Mouse (Mus musculus) hindbrain, embryonic 13.5 days (tissue): Measurements from ENCODE around the gene Tbcel. TPM values are rescaled to one million over a fixed set of nuclear protein-coding genes. Genes with fewer than 3 reads are reported as not detected.

ENCODE experiments used
- ATAC-seq: fragments of 200-750 bp; cut with Nextera tagmentation; 2 replicates; pipeline ENCODE4 v1.8.0; 2017; ENCODE audit warnings: moderate TSS enrichment; ENCODE audit not compliant: low FRiP score
- H3K27ac ChIP-seq: fragments of 300-500 bp; sonication (generic); 2 replicates; pipeline ENCODE4 v1.5.1; 2015; ENCODE audit warnings: inconsistent platforms, mild to moderate bottlenecking, moderate library complexity
- H3K27me3 ChIP-seq: fragments of 300-500 bp; sonication (generic); 2 replicates; pipeline ENCODE4 v1.6.1; 2015; ENCODE audit warnings: mild to moderate bottlenecking, inconsistent platforms
- H3K36me3 ChIP-seq: fragments of 300-500 bp; sonication (generic); 2 replicates; pipeline ENCODE4 v1.6.1; 2015; ENCODE audit warnings: mild to moderate bottlenecking, inconsistent platforms
- H3K4me1 ChIP-seq: fragments of 300-500 bp; sonication (generic); replicated peaks from 2 replicates; pipeline ENCODE4 v1.6.1; 2015; ENCODE audit warnings: inconsistent platforms
- H3K4me2 ChIP-seq: fragments of 300-500 bp; sonication (generic); 2 replicates; pipeline ENCODE4 v1.6.1; 2015; ENCODE audit warnings: inconsistent platforms, mild to moderate bottlenecking, moderate library complexity
- H3K4me3 ChIP-seq: fragments of 300-500 bp; sonication (generic); 2 replicates; pipeline ENCODE4 v1.5.1; 2015; ENCODE audit warnings: mild to moderate bottlenecking, inconsistent platforms
- H3K9ac ChIP-seq: fragments of 300-500 bp; sonication (generic); 2 replicates; pipeline ENCODE4 v1.6.1; 2015; ENCODE audit warnings: mild to moderate bottlenecking, inconsistent platforms
- H3K9me3 ChIP-seq: fragments of 300-500 bp; sonication (generic); 2 replicates; pipeline ENCODE4 v1.6.1; 2016; ENCODE audit warnings: inconsistent platforms
- WGBS: fragments of 180-500 bp; shearing (Covaris S2); methylation state at CpG from one replicate; pipeline ENCODE4 v1.1.7; 2015; 5-methylcytosine and 5-hydroxymethylcytosine counted together
- polyA plus RNA-seq: library from polyadenylated mRNA; unstranded; fragments of >200 nt; fragmentation: Nextera tagmentation; extraction: Ambion mirVana; gene quantifications from 2 replicates; pipeline ENCODE4 v1.2.1, GENCODE M21; 2015

Tbcel gene
- 5.2 and 5.6 TPM in 2 replicates for polyA plus RNA-seq

DNA sequence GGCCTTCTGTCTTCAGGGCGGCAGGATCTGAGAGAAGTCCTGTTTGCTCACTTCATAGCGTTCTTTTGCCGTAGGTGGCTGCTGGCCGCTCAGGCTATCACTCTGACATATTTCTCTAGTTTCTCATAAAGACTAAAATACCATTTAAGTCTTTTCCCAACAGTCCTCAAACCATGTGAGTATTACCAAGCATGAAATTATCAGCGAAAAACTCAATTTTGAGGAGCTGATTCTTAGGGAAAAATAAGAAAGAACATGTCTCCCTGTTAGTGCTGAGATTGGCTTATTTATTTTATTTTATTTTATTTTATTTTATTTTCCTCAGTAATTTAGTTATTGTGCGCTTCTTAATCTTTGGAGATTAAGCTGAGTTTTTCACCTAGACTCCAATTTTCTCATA lies at the start of gene Tbcel:
Gene Tbcel (minus strand): TSS at position 101 of the 400 bp plus-strand sequence.
- no peaks in the 10 kb centered on the region for H3K27me3 ChIP-seq
- 91% methylated on average over 6 of the region's 6 CpGs for WGBS
- H3K4me2 ChIP-seq = no peak within 1 kb of the TSS
- H3K9me3 ChIP-seq = no peaks in the 10 kb centered on the region
- H3K27ac ChIP-seq = no peak within 1 kb of the TSS
- H3K9ac ChIP-seq = no peak within 1 kb of the TSS
- H3K4me1 ChIP-seq = peaks cover 3% of the 10 kb centered on the region; the same call in 1 of the 2 replicates
- ATAC-seq = no peak
- H3K36me3 ChIP-seq = no peaks in the 10 kb centered on the region
- H3K4me3 ChIP-seq = no peak within 1 kb of the TSS

DNA sequence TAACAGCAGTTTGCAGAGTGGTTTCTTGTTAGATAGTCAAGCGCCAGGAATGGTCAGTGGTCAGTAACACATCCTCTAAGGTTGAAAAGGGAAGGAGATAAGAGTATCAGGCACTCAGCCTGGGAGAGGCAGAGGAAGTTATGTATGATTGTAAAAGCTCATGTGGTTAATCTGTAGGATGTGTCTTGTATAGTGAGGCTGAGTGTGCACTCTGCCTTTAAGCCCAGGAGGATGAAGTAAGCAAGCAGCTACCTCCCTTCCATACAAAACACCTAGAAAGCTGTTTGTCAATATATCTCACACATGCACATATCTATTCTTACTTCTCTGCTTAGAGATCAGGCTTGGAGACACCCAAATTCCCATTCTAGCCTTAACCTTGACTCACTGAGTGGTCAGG lies 47.6 kb upstream of the Tbcel start:
- peaks cover 4% of the 10 kb centered on the region; the same call in 1 of the 2 replicates for H3K4me1 ChIP-seq
- H3K4me2 ChIP-seq = no peak overlapping the region
- H3K9ac ChIP-seq = no peak overlapping the region
- H3K27ac ChIP-seq = no peak overlapping the region
- no peak overlapping the region for H3K4me3 ChIP-seq
- H3K9me3 ChIP-seq = no peaks in the 10 kb centered on the region
- 97% methylated on average over 1 of the region's 1 CpGs for WGBS
- 0 out of 2 replicates have a peak, but pooled peaks cover 3% of the 10 kb centered on the region for H3K36me3 ChIP-seq
- no peaks in the 10 kb centered on the region for H3K27me3 ChIP-seq
- no peak for ATAC-seq

DNA sequence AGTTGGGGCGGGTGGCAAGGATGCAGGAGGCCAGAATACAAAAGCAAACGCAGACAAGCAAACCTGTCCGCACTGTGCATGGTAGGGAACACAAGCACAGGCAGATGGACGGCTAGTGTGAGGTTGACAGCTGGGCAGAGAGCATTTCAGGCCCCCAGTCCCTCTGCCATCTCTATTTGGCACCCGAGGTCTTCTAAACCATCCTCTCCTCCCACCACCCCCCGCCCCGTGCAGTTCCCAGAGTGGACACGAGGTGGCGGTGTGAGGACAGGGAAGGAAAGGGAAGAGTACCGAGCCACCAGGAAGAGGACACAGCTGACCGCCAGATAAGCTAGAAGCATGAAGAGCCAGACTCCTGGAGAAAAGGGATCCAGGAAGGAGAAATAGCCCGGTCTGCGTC lies 42.5 kb upstream of the Tbcel start:
- Histone ChIP-seq H3K27ac (no peak overlapping the region), H3K27me3 (0 out of 2 replicates have a peak, but pooled peaks cover 4% of the 10 kb centered on the region), H3K4me2 (no peak overlapping the region), H3K4me1 (peaks cover 8% of the 10 kb centered on the region), H3K36me3 (no peaks in the 10 kb centered on the region), H3K9ac (no peak overlapping the region), H3K4me3 (no peak overlapping the region), H3K9me3 (no peaks in the 10 kb centered on the region; the same call in 1 of the 2 replicates)
- WGBS = 16% methylated on average over 13 of the region's 13 CpGs
- 0 out of 2 replicates have a peak, but pooled peaks have one; percentile 43 for ATAC-seq

DNA sequence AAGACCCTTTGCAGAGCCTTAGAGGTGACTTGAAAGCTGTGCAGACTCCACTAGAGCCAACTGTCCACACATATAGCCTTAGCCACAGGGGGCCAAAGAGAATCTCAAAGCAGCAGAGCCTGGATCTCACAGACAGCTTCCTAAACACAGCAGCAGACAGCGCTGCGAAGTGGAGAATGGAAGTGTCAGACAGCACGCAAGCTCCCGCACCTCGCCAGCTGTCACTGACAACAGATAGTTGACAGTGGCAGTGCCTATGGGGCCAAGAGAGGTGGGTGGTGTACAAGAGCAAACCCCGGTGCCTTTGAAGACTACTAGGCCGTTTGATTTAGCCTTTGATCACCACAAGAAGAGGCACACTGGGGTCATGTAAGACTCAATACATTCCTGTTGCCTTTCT lies 41.4 kb upstream of the Tbcel start:
- no peaks in the 10 kb centered on the region for H3K36me3 ChIP-seq
- no peak overlapping the region for H3K9ac ChIP-seq
- no peaks in the 10 kb centered on the region; the same call in 1 of the 2 replicates for H3K9me3 ChIP-seq
- no peak overlapping the region for H3K4me2 ChIP-seq
- H3K4me1 ChIP-seq = peaks cover 8% of the 10 kb centered on the region
- 66% methylated on average over 7 of the region's 7 CpGs for WGBS
- H3K4me3 ChIP-seq = no peak overlapping the region
- H3K27ac ChIP-seq = no peak overlapping the region
- H3K27me3 ChIP-seq = 0 out of 2 replicates have a peak, but pooled peaks cover 4% of the 10 kb centered on the region
- ATAC-seq = no peak

DNA sequence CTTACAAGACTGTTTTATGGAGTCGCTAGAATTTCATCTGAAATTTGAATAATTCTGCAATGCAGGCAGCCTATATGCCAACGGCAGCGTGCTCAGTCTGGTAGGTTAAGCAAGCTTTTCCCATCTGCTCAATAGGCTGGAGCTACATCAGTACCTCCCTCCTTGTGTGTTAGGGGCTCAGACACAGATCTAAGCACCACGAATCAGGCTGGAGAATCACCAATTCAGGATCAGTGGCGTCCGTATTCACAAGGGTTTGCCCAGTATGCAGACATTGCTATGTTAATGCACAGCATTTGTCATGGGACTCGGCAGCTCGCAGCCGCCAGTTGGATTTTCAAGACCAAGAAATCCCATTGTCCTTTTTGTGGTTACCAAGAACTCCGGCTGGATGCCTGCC lies 36.9 kb upstream of the Tbcel start:
- 42% methylated on average over 10 of the region's 10 CpGs for WGBS

DNA sequence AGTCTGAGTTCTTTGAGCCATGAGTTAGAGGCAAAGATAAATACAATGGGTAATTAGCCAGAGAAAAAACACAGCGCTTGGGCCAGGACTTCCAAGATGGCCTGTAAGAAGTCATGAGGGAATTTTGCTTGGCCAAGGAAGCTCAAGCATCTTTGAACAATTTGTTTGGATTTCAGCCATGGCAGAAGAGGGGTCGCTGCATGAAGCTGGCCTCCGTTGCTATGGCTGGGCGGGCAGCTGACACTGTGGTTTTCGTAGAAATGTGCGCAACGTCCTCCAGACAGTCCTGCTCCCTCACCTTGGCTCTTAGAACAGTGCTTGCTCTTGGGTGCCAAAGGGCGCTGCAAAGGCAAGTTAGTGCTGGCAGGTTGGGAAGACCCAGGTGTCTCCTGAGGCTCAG lies 25.9 kb upstream of the Tbcel start:
- Histone ChIP-seq H3K4me1 (peaks cover 33% of the 10 kb centered on the region), H3K9ac (no peak overlapping the region), H3K27me3 (no peaks in the 10 kb centered on the region), H3K36me3 (peaks cover 5% of the 10 kb centered on the region; the same call in 1 of the 2 replicates), H3K9me3 (no peaks in the 10 kb centered on the region), H3K4me3 (no peak overlapping the region), H3K4me2 (no peak overlapping the region), H3K27ac (0 out of 2 replicates have a peak overlapping the region, but pooled peaks have one; percentile 5)
- WGBS = 83% methylated on average over 8 of the region's 8 CpGs
- ATAC-seq = no peak

More for the DNA sequence above, 36.9 kb upstream of the Tbcel start:
- no peak overlapping the region for H3K4me2 ChIP-seq
- no peak for ATAC-seq
- H3K9me3 ChIP-seq = no peaks in the 10 kb centered on the region; the same call in 1 of the 2 replicates
- H3K4me3 ChIP-seq = no peak overlapping the region
- H3K36me3 ChIP-seq = no peaks in the 10 kb centered on the region
- H3K4me1 ChIP-seq = peaks cover 4% of the 10 kb centered on the region
- 0 out of 2 replicates have a peak, but pooled peaks cover 4% of the 10 kb centered on the region for H3K27me3 ChIP-seq
- H3K9ac ChIP-seq = no peak overlapping the region
- peak overlapping the region; percentile 9; the same call in 1 of the 2 replicates for H3K27ac ChIP-seq

DNA sequence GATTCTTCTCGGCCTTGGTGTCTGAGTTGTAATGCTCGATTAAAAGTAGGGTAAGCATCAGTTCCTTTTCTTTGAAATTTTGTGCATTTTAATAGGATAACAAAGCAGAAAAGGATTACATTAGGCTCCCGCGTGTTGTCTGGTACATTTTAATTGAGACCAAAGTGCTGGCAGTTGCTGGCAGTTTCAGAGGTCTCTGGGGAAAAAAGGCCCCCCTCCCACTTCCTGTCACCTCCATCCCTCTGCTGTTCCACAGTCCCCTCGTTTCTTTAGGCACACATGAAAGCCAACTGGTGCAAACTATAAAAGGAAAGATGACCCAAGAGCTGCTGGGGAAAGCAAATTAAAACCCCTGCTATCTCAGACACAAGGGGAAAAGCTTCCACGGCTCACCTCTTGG lies 25.4 kb upstream of the Tbcel start:
- peaks cover 3% of the 10 kb centered on the region; the same call in 1 of the 2 replicates for H3K36me3 ChIP-seq
- H3K27me3 ChIP-seq = no peaks in the 10 kb centered on the region
- peak overlapping the region; percentile 26; the same call in 1 of the 2 replicates for H3K27ac ChIP-seq
- peaks cover 35% of the 10 kb centered on the region for H3K4me1 ChIP-seq
- H3K9me3 ChIP-seq = no peaks in the 10 kb centered on the region
- 26% methylated on average over 6 of the region's 6 CpGs for WGBS
- no peak overlapping the region for H3K4me2 ChIP-seq
- no peak for ATAC-seq
- no peak overlapping the region for H3K9ac ChIP-seq
- no peak overlapping the region for H3K4me3 ChIP-seq

DNA sequence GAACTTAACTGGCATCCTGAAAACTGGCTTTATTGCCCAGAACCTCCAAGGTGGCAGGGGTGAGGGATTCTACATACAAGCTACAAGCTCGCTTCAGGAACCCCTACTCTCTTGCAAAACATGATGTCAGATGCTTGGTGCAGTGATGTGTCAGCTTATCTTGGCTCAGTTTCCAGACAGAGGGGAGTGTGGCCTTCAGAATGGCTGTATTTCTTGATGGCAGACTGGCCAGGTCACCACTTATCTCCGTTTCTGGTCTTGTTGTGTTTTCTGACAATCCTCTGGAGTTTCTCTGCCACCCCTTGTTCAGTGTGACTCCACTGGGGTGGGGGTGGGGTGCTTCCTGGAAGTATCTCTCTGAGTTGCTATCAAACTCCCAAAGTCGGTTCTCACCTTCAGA lies 24.3 kb upstream of the Tbcel start:
- no peak overlapping the region for H3K4me2 ChIP-seq
- H3K4me3 ChIP-seq = no peak overlapping the region
- peaks cover 3% of the 10 kb centered on the region; the same call in 1 of the 2 replicates for H3K36me3 ChIP-seq
- no peak overlapping the region for H3K27ac ChIP-seq
- no peak overlapping the region for H3K9ac ChIP-seq
- H3K4me1 ChIP-seq = peaks cover 36% of the 10 kb centered on the region
- no peak for ATAC-seq
- H3K27me3 ChIP-seq = no peaks in the 10 kb centered on the region
- no peaks in the 10 kb centered on the region for H3K9me3 ChIP-seq
- WGBS = 58% methylated on average over 3 of the region's 3 CpGs

DNA sequence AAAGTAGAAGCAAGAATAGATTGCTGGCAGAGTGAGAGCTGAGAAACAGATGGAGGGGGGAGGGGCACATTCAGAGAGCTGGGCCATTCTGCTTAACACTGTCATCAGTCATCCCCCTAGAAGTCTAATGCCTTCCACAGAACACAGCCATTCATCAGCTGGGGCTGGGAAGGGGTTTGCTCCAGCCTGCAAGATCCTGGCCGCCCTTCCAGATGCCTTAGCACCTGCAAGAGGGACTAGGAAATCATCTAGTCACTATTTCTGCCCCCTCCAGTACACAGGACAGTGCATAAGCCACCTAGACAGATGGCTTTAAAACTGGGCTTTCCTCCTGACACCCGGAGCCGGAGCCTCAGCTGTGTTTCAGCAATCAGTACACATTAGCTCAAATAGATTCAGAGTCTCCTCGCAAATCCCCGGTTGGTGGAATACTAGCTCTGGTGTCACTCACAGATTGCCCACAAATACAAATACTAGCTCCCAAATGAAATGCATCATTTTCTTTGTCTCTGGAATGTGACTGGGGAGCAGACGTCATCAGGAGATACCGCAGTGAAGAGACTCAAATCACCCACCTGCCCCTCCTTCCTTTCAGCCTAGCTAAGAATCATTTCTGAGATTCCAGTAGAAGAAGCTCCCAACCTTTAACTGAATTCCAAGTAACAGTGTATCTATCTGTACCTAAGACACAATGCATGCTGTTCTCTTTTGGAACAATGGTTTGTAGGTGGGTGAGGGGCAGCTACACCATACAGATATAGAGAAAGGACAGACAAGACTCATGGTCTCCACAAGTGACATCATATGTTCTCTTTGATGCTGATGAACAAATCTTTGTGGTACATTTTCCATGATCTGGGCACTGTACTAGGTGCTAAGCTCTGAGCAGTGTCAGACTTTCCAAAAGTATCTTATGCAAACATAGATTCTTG lies 22.9 kb upstream of the Tbcel start:
- H3K9ac ChIP-seq = peak overlapping the region; percentile 46; the same call in 1 of the 2 replicates
- no peak overlapping the region for H3K4me2 ChIP-seq
- H3K36me3 ChIP-seq = peaks cover 2% of the 10 kb centered on the region; the same call in 1 of the 2 replicates
- H3K4me3 ChIP-seq = no peak overlapping the region
- 28% methylated on average over 7 of the region's 7 CpGs for WGBS
- peak; percentile 91 for ATAC-seq
- H3K9me3 ChIP-seq = no peaks in the 10 kb centered on the region
- H3K4me1 ChIP-seq = peaks cover 36% of the 10 kb centered on the region
- H3K27ac ChIP-seq = peak overlapping the region; percentile 91
- H3K27me3 ChIP-seq = no peaks in the 10 kb centered on the region

DNA sequence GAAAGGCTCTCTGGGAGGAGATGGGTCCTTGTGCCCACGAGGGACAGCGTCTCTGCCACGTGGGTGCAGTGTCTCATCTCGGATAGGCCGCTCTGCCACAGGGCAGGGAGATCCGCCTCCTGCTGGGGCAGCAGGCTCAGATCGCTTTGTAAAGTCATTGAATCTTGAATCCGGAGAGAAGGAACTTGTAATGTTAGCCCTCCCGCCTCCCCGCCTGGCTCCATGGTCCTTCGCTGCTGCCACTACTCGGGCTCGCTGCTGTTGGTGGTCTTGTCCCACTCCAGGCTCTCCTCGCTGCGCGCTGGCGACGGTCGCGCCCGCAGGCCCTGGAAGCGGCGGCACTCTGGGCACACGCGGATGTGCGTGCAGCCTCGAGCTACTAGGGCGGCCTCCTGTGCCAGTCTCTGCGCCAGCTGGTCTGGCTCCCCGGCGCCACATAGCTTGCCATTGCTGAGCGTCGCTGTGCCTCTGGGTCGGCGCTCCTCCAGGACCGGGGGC lies 13.0 kb upstream of the Tbcel start:
- H3K9me3 ChIP-seq = no peaks in the 10 kb centered on the region
- peaks cover 25% of the 10 kb centered on the region; the same call in 1 of the 2 replicates for H3K27me3 ChIP-seq
- peak overlapping the region; percentile 41; the same call in 1 of the 2 replicates for H3K27ac ChIP-seq
- 2% methylated on average over 34 of the region's 36 CpGs for WGBS
- H3K36me3 ChIP-seq = no peaks in the 10 kb centered on the region
- peak; percentile 77 for ATAC-seq
- H3K4me1 ChIP-seq = peaks cover 14% of the 10 kb centered on the region
- H3K4me2 ChIP-seq = peak overlapping the region; percentile 60
- peak overlapping the region; percentile 34 for H3K4me3 ChIP-seq
- peak overlapping the region; percentile 58 for H3K9ac ChIP-seq

DNA sequence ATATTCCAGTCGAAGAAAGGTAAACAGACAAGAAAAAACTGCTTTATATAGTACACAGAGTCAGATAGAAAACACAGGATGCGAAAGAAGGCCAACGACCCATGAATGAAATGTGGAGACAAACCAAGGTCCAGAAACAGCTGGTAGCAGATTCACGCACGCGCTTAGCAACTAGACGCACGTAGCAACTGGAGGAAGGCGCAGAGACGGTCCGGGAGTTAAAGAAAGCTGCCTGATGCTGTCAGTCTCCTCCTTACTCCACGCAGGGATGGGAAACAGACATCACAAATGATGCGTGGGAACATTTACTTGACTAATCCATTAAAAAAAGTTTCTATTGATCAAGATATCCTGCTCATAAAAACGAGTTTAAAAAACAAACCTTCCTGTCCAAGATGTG lies 10.6 kb upstream of the Tbcel start:
- H3K4me3 ChIP-seq = no peak overlapping the region
- no peak overlapping the region for H3K4me2 ChIP-seq
- H3K27me3 ChIP-seq = peaks cover 24% of the 10 kb centered on the region; the same call in 1 of the 2 replicates
- no peaks in the 10 kb centered on the region for H3K36me3 ChIP-seq
- H3K27ac ChIP-seq = no peak overlapping the region
- 50% methylated on average over 14 of the region's 14 CpGs for WGBS
- H3K4me1 ChIP-seq = peaks cover 19% of the 10 kb centered on the region
- H3K9ac ChIP-seq = no peak overlapping the region
- ATAC-seq = no peak
- H3K9me3 ChIP-seq = no peaks in the 10 kb centered on the region

DNA sequence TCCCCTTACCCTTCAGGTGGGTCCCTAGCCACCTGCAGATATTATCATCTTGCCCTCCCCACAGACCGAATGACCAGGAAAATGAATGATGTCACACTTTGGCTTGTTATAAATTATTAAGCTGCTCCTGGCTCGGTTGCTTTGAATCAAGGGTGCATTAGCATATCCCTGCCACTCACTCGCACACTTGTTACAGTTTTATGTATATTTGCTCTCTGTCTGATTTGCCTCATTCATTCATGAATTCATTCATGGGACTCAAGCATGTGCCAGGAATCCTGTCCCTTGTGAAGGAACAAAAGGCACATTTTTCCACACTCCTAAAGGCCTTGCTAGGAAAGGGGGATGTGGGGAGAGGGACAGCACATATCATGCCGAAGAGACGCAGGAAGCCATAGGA lies 5.5 kb upstream of the Tbcel start:
- ATAC-seq = no peak
- 26% methylated on average over 5 of the region's 5 CpGs for WGBS

More for the DNA sequence above, 5.5 kb upstream of the Tbcel start:
- no peaks in the 10 kb centered on the region for H3K9me3 ChIP-seq
- H3K27me3 ChIP-seq = no peaks in the 10 kb centered on the region
- no peak overlapping the region for H3K4me3 ChIP-seq
- no peak overlapping the region for H3K27ac ChIP-seq
- H3K36me3 ChIP-seq = no peaks in the 10 kb centered on the region
- peaks cover 8% of the 10 kb centered on the region; the same call in 1 of the 2 replicates for H3K4me1 ChIP-seq
- H3K9ac ChIP-seq = no peak overlapping the region
- H3K4me2 ChIP-seq = no peak overlapping the region
